Mouse (Mus musculus) small intestine, adult 2 months (tissue): ENCODE data around the gene Mlxip.

Experiments
- CTCF ChIP-seq: fragments of 200-500 bp; IDR thresholded peaks from 2 replicates; pipeline ENCODE4 v1.5.1; 2012; ENCODE audit warnings: low read depth, mild to moderate bottlenecking, control low read depth, inconsistent platforms, low read length, moderate library complexity, mixed read lengths; ENCODE audit not compliant: insufficient replicate concordance, insufficient read length; ENCODE audit errors: extremely low read depth
- POLR2A ChIP-seq: fragments of 200-500 bp; IDR thresholded peaks from 2 replicates; pipeline ENCODE4 v1.6.1; 2012; ENCODE audit warnings: low read depth, mild to moderate bottlenecking, control low read depth, inconsistent platforms, low read length, moderate library complexity

GRCm38 (mm10) chr5:123501973-123502372, 107.4 kb downstream of the Mlxip start:
- TF ChIP-seq CTCF (no peak), POLR2A (no peak)
